Mouse (Mus musculus): ENCODE data around the gene Cyp2w1. TPM values are rescaled to one million over a fixed set of nuclear protein-coding genes. Genes with fewer than 3 reads are reported as not detected.
A peak's percentile ranks its signal among the peaks of the same experiment; 100 is the strongest.
"Not testable (repeated sequence)": the region's sequence is repeated elsewhere in the genome, so short reads cannot be mapped to it uniquely, and the experiment has no call there.

Cyp2w1 gene
- polyA plus RNA-seq, 1 experiment from 2014 or later, result not detected

DNA sequence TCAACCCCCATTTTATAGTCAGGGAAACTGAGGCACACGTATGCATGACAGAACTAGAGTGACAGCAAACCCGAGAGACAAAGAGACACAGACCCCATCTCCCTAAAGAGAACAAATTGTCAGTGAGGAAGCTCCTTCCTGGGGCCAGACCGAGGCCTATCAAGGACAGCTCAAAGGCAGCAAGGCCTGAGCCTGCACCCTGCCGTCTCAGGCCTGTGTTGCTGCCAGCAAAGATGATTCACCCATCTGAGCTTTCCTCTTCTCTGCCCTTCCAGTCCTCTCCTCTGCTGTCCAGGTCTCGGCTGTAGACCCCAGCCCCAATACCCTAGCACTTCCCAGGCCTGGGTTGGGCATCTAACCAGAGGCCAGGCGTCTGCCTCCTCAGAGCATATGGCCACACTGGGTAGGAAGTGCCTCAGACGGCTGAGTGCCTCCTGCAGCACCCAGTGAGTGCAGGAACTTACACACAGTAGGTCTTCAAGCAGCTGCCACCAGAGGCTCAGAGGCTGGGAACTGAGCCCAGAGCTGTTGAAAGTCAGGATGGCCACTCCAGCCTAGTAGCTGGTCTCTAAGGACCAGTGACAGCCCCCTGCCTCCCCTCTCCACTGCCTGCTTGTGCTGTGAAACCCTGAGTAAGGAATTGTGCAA, 25.3 kb upstream of the Cyp2w1 start:
- Histone ChIP-seq H3K4me2 (ENCODE audit: low read depth, low read length) (no peak overlapping the region), H3K4me3 (ENCODE audit: low read length) (no peak overlapping the region), H3K36me3 (ENCODE audit: control insufficient read depth, insufficient read depth) (no peaks in the 10 kb centered on the region), H3K9ac (ENCODE audit: low read length) (no peak overlapping the region), H3K27me3 (ENCODE audit: control insufficient read depth, insufficient read depth, low read length) (peaks cover 31% of the 10 kb centered on the region), H3K9me3 (replicated peaks; ENCODE audit: control insufficient read depth, low read length) (no peaks in the 10 kb centered on the region), H3K27ac (ENCODE audit: low read length) (no peak overlapping the region), H3K4me1 (ENCODE audit: control insufficient read depth, insufficient read depth, low read length) (peaks cover 18% of the 10 kb centered on the region)
- no peak for ATAC-seq (replicated peaks; ENCODE audit: extremely low read depth, insufficient read depth, low FRiP score)
- WGBS, result 71% methylated on average over 7 of the region's 7 CpGs

DNA sequence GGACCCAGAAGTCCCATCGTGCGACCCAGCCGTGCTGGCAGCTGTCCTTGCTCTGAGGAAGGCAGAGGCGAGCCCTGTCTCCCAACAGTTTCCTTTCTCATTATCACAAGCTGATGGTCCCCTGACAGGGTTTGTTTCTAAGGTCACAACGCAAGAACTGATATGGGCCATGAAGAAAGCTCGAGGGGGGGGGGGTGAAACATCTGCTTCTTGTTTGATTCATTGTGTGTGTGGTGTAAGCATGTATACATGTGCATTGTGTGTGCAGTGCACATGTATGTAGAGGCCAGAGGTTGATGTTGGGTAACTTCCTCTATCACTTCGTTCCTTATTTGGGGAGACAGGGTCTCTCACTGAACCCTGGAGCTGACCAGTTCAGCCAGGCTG, 24.8 kb upstream of the Cyp2w1 start:
- H3K27me3 ChIP-seq (ENCODE audit: control insufficient read depth, insufficient read depth, low read length), result peaks cover 31% of the 10 kb centered on the region
- 52% methylated on average over 7 of the region's 7 CpGs for WGBS

GRCm38 (mm10) chr5:139330766-139331165, 21.7 kb upstream of the Cyp2w1 start:
- no peak for ATAC-seq (replicated peaks; ENCODE audit: extremely low read depth, insufficient read depth, low FRiP score)
- H3K27ac ChIP-seq (ENCODE audit: low read length), result no peak overlapping the region
- H3K4me3 ChIP-seq (ENCODE audit: low read length), result no peak overlapping the region
- 75% methylated on average over 7 of the region's 7 CpGs for WGBS
- no peak overlapping the region for H3K4me2 ChIP-seq (ENCODE audit: low read depth, low read length)
- H3K9ac ChIP-seq (ENCODE audit: low read length), result no peak overlapping the region
- H3K4me1 ChIP-seq (ENCODE audit: control insufficient read depth, insufficient read depth, low read length), result peaks cover 13% of the 10 kb centered on the region
- H3K27me3 ChIP-seq (ENCODE audit: control insufficient read depth, insufficient read depth, low read length), result peaks cover 8% of the 10 kb centered on the region
- no peaks in the 10 kb centered on the region for H3K36me3 ChIP-seq (ENCODE audit: control insufficient read depth, insufficient read depth)
- H3K9me3 ChIP-seq (replicated peaks; ENCODE audit: control insufficient read depth, low read length), result no peaks in the 10 kb centered on the region

More for the DNA sequence above, 24.8 kb upstream of the Cyp2w1 start:
- H3K4me1 ChIP-seq (ENCODE audit: control insufficient read depth, insufficient read depth, low read length), result peaks cover 23% of the 10 kb centered on the region
- H3K9me3 ChIP-seq (replicated peaks; ENCODE audit: control insufficient read depth, low read length), result no peaks in the 10 kb centered on the region
- no peaks in the 10 kb centered on the region for H3K36me3 ChIP-seq (ENCODE audit: control insufficient read depth, insufficient read depth)
- no peak overlapping the region for H3K9ac ChIP-seq (ENCODE audit: low read length)
- H3K4me2 ChIP-seq (ENCODE audit: low read depth, low read length), result no peak overlapping the region
- no peak overlapping the region for H3K4me3 ChIP-seq (ENCODE audit: low read length)
- no peak for ATAC-seq (replicated peaks; ENCODE audit: extremely low read depth, insufficient read depth, low FRiP score)
- no peak overlapping the region for H3K27ac ChIP-seq (ENCODE audit: low read length)

DNA sequence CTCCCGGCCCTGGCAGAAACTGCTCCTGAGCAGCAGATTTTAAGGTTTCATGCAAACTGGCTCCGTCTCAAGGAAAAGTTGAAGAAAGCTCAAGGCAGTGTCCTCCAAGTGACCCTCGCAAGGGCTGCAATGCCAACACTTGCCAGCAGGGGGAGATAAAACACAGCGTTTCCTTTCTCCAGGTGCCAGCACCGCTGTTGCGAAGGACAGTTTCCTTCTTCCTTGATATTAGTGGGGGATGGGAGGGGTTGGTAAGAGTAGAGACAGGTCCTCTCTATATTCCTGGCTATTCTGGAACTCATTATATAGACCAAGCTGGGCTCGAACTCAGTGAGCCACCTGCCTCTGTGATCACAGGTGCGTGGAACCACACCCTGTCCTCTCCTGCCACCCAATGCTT, 20.7 kb upstream of the Cyp2w1 start:
- Histone ChIP-seq H3K27ac (ENCODE audit: low read length) (no peak overlapping the region), H3K4me1 (ENCODE audit: control insufficient read depth, insufficient read depth, low read length) (peaks cover 13% of the 10 kb centered on the region), H3K9ac (ENCODE audit: low read length) (peak overlapping the region; percentile 39; the same call in 1 of the 2 replicates), H3K4me3 (ENCODE audit: low read length) (no peak overlapping the region), H3K27me3 (ENCODE audit: control insufficient read depth, insufficient read depth, low read length) (no peaks in the 10 kb centered on the region; the same call in 1 of the 2 replicates), H3K36me3 (ENCODE audit: control insufficient read depth, insufficient read depth) (peaks cover 3% of the 10 kb centered on the region; the same call in 1 of the 2 replicates), H3K9me3 (replicated peaks; ENCODE audit: control insufficient read depth, low read length) (no peaks in the 10 kb centered on the region), H3K4me2 (ENCODE audit: low read depth, low read length) (no peak overlapping the region)
- no peak for ATAC-seq (replicated peaks; ENCODE audit: extremely low read depth, insufficient read depth, low FRiP score)
- WGBS, result 20% methylated on average over 8 of the region's 8 CpGs

DNA sequence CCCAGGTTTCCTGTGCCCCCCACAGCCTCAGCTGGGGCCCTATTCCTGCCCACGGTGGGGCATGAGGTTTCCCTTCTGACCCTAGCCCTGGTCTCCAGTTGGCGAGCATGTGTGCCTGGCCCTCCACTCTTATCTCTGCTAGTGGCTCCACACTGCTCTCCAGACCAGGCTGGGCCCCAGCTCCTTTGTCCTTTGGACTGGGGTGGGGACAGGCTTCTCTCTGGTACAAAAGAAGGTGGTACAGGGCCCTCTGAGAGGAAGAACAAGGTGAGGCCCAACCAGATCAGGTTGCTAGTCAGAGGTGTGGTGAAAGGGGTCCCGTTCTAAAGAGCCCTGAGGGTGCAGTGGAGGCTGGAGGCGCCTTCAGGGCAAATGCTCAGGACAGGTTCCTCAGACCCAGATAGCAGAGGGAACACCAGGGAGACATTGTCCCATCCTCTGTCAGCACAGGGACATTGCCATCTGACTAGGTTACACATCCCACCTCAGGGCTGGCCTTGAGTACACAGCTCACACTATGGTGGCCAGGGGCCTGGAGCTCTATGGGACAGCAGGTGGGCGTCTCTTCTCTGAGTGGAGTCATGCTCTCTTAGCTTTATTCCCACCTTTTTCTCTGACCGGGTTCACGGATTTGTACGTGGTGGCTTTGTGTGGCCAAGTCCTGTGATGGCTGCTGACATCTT, 19.7 kb upstream of the Cyp2w1 start:
- Histone ChIP-seq H3K36me3 (ENCODE audit: control insufficient read depth, insufficient read depth) (peaks cover 7% of the 10 kb centered on the region), H3K4me3 (ENCODE audit: low read length) (no peak overlapping the region), H3K9ac (ENCODE audit: low read length) (peak overlapping the region; percentile 30; the same call in 1 of the 2 replicates), H3K9me3 (replicated peaks; ENCODE audit: control insufficient read depth, low read length) (no peaks in the 10 kb centered on the region), H3K27ac (ENCODE audit: low read length) (no peak overlapping the region), H3K27me3 (ENCODE audit: control insufficient read depth, insufficient read depth, low read length) (no peaks in the 10 kb centered on the region; the same call in 1 of the 2 replicates), H3K4me2 (ENCODE audit: low read depth, low read length) (no peak overlapping the region), H3K4me1 (ENCODE audit: control insufficient read depth, insufficient read depth, low read length) (peaks cover 13% of the 10 kb centered on the region)
- no peak for ATAC-seq (replicated peaks; ENCODE audit: extremely low read depth, insufficient read depth, low FRiP score)
- 75% methylated on average over 8 of the region's 8 CpGs for WGBS

GRCm38 (mm10) chr5:139333301-139334013, 19.0 kb upstream of the Cyp2w1 start:
- ATAC-seq (replicated peaks; ENCODE audit: extremely low read depth, insufficient read depth, low FRiP score), result no peak
- peaks cover 7% of the 10 kb centered on the region for H3K36me3 ChIP-seq (ENCODE audit: control insufficient read depth, insufficient read depth)
- H3K4me1 ChIP-seq (ENCODE audit: control insufficient read depth, insufficient read depth, low read length), result peaks cover 20% of the 10 kb centered on the region
- no peak overlapping the region for H3K27ac ChIP-seq (ENCODE audit: low read length)
- H3K9ac ChIP-seq (ENCODE audit: low read length), result no peak overlapping the region
- no peaks in the 10 kb centered on the region; the same call in 1 of the 2 replicates for H3K27me3 ChIP-seq (ENCODE audit: control insufficient read depth, insufficient read depth, low read length)
- H3K4me3 ChIP-seq (ENCODE audit: low read length), result no peak overlapping the region
- WGBS, result 87% methylated on average over 16 of the region's 16 CpGs
- no peak overlapping the region for H3K4me2 ChIP-seq (ENCODE audit: low read depth, low read length)
- no peaks in the 10 kb centered on the region for H3K9me3 ChIP-seq (replicated peaks; ENCODE audit: control insufficient read depth, low read length)

- not testable (repeated sequence) for ATAC-seq (replicated peaks; ENCODE audit: extremely low read depth, insufficient read depth, low FRiP score)
- WGBS, result 84% methylated on average over 10 of the region's 10 CpGs
Measured at GRCm38 (mm10) chr5:139334394-139334793, 18.0 kb upstream of the Cyp2w1 start.

DNA sequence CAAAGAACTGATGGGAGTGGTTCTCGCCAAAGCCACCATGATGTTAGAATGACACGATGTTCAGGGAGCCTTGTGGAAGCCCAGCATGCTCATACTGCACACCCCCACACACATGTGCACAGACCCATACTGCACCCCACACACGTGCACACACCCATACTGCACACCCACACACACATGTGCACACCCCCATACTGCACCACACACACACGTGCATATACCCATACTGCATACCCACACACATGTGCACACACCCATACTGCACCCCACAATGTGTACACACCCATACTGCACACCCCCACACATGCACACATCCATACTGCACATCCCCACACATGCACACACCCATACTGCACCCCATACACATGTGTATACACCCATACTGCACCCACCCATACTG, 16.8 kb upstream of the Cyp2w1 start:
- Histone ChIP-seq H3K36me3 (ENCODE audit: control insufficient read depth, insufficient read depth) (peaks cover 17% of the 10 kb centered on the region), H3K4me3 (ENCODE audit: low read length) (no peak overlapping the region), H3K27ac (ENCODE audit: low read length) (no peak overlapping the region), H3K9ac (ENCODE audit: low read length) (no peak overlapping the region), H3K27me3 (ENCODE audit: control insufficient read depth, insufficient read depth, low read length) (no peaks in the 10 kb centered on the region), H3K4me1 (ENCODE audit: control insufficient read depth, insufficient read depth, low read length) (peaks cover 29% of the 10 kb centered on the region), H3K4me2 (ENCODE audit: low read depth, low read length) (no peak overlapping the region), H3K9me3 (replicated peaks; ENCODE audit: control insufficient read depth, low read length) (no peaks in the 10 kb centered on the region)
- WGBS, result 91% methylated on average over 4 of the region's 4 CpGs
- no peak for ATAC-seq (replicated peaks; ENCODE audit: extremely low read depth, insufficient read depth, low FRiP score)

More at GRCm38 (mm10) chr5:139334394-139334793, 18.0 kb upstream of the Cyp2w1 start:
- Histone ChIP-seq H3K4me1 (ENCODE audit: control insufficient read depth, insufficient read depth, low read length) (peaks cover 27% of the 10 kb centered on the region), H3K36me3 (ENCODE audit: control insufficient read depth, insufficient read depth) (peaks cover 10% of the 10 kb centered on the region)
- not testable (repeated sequence) for H3K4me2 ChIP-seq (ENCODE audit: low read depth, low read length); H3K27me3 ChIP-seq (ENCODE audit: control insufficient read depth, insufficient read depth, low read length); H3K9ac ChIP-seq (ENCODE audit: low read length); H3K4me3 ChIP-seq (ENCODE audit: low read length); H3K9me3 ChIP-seq (replicated peaks; ENCODE audit: control insufficient read depth, low read length); H3K27ac ChIP-seq (ENCODE audit: low read length)
